Mouse (Mus musculus) kidney, embryonic 14.5 days (tissue): ENCODE results near the gene Ppp3ca. TPM values are rescaled to one million over a fixed set of nuclear protein-coding genes. Genes with fewer than 3 reads are reported as not detected.

Experiments
- ATAC-seq: fragments of 200-750 bp; cut with Nextera tagmentation; 2 replicates; pipeline ENCODE4 v1.8.0; 2017; ENCODE audit warnings: moderate number of reproducible peaks, mild to moderate bottlenecking, moderate TSS enrichment, moderate library complexity; ENCODE audit not compliant: low FRiP score, low TSS enrichment
- H3K27ac ChIP-seq: fragments of 300-500 bp; sonication (generic); 2 replicates; pipeline ENCODE4 v1.5.1; 2014; ENCODE audit warnings: low read depth, mild to moderate bottlenecking, low read length, moderate library complexity, mixed read lengths
- H3K27me3 ChIP-seq: fragments of 300-500 bp; sonication (generic); 2 replicates; pipeline ENCODE4 v1.6.1; 2014; ENCODE audit warnings: mild to moderate bottlenecking, low read length; ENCODE audit not compliant: control insufficient read depth, insufficient read depth
- H3K36me3 ChIP-seq: fragments of 300-500 bp; sonication (generic); 2 replicates; pipeline ENCODE4 v1.6.1; 2014; ENCODE audit warnings: low read length, mixed read lengths; ENCODE audit not compliant: control insufficient read depth, insufficient read depth
- H3K4me1 ChIP-seq: fragments of 300-500 bp; sonication (generic); 2 replicates; pipeline ENCODE4 v1.6.1; 2014; ENCODE audit warnings: low read length, mixed read lengths; ENCODE audit not compliant: control insufficient read depth, insufficient read depth
- H3K4me2 ChIP-seq: fragments of 300-500 bp; sonication (generic); replicated peaks from 2 replicates; pipeline ENCODE4 v1.6.1; 2014; ENCODE audit warnings: low read depth, mild to moderate bottlenecking, low read length
- H3K4me3 ChIP-seq: fragments of 300-500 bp; sonication (generic); 2 replicates; pipeline ENCODE4 v1.5.1; 2014; ENCODE audit warnings: mild to moderate bottlenecking, low read length
- H3K9ac ChIP-seq: fragments of 300-500 bp; sonication (generic); 2 replicates; pipeline ENCODE4 v1.6.1; 2014; ENCODE audit warnings: low read depth, mild to moderate bottlenecking, low read length, moderate library complexity
- H3K9me3 ChIP-seq: fragments of 300-500 bp; sonication (generic); 2 replicates; pipeline ENCODE4 v1.6.1; 2016; ENCODE audit warnings: low read length; ENCODE audit not compliant: control insufficient read depth
- WGBS: fragments of 180-500 bp; shearing (Covaris S2); extraction: QIAGEN DNeasy Blood & Tissue Kit; methylation state at CpG from one replicate; pipeline ENCODE4 v1.1.7; 2014; 5-methylcytosine and 5-hydroxymethylcytosine counted together
- polyA plus RNA-seq: library from polyadenylated mRNA; unstranded; fragments of >200 nt; fragmentation: Nextera tagmentation; extraction: Ambion mirVana; gene quantifications from 2 replicates; pipeline ENCODE4 v1.2.1, GENCODE M21; 2014

Gene Ppp3ca
- polyA plus RNA-seq, 1 experiment from 2014 or later, result 76.7 TPM

DNA sequence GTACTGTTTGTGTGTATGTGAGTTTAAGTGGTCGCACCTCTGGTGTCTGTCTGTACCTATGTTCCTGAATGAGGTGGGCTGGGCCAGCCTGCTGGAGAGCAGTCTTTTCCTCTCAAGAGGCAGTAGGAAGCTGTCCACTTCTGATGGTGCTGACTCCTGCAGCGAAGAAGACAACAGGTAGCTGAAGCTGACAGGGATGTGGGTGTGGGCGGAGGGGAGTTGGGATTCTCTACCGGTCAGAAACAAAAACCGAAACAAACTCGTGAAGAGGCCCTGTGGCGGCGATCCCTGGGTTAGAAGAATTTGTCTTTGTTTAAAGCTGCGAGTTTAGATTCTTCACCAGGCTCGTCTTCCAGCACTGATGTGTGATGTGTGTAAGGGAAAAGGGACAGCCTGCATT, 60.1 kb downstream of the Ppp3ca start:
- Histone ChIP-seq H3K9ac (no peak overlapping the region), H3K27ac (no peak overlapping the region), H3K4me3 (no peak overlapping the region), H3K27me3 (no peaks in the 10 kb centered on the region), H3K4me2 (no peak overlapping the region), H3K9me3 (peaks cover 5% of the 10 kb centered on the region), H3K4me1 (no peaks in the 10 kb centered on the region), H3K36me3 (no peaks in the 10 kb centered on the region)
- ATAC-seq, result no peak
- WGBS, result 64% methylated on average over 10 of the region's 10 CpGs

DNA sequence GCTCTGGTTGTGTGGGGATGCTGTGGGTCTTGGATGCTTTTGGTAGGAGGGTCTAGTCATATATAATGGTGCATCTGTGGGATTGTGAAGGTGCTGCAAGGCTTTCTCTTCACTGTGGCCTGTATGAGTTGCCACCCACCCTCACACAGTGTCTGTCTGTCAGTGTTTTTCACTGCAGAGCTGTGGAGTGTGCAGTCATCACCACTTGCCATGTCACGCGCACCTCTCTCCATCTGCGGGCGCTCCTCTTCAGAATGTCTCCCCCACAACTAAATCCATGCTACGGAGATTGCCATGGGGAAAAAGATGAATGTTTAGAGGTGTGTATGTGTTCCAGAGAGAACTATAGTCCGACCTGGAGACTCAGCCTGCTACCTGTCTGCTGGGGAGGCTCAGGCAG, 61.7 kb downstream of the Ppp3ca start:
- no peaks in the 10 kb centered on the region for H3K36me3 ChIP-seq
- H3K4me1 ChIP-seq, result no peaks in the 10 kb centered on the region
- no peak overlapping the region for H3K27ac ChIP-seq
- no peaks in the 10 kb centered on the region for H3K27me3 ChIP-seq
- H3K9ac ChIP-seq, result no peak overlapping the region
- H3K4me2 ChIP-seq, result no peak overlapping the region
- 95% methylated on average over 6 of the region's 6 CpGs for WGBS
- no peak for ATAC-seq
- H3K9me3 ChIP-seq, result peaks cover under 1% of the 10 kb centered on the region; the same call in 1 of the 2 replicates
- H3K4me3 ChIP-seq, result no peak overlapping the region

DNA sequence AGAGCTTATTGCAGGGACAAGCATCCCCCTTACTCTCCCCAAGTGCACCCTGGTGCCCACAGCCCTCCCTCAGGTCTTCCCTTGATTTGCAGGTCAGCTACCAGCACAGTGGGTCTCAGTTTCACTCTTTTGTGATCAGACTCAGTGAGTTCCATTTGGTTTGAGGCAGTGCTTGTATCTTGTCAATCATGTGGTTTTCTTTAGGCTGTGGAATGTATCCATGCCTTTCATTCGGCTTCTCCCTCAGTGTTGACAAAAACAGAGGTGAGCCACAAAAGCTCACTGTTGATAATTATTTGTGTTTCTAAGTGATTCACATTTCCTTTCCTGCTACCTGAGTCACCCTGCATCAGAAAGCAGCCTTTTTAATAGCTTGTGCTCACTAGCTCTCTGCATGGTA, 66.1 kb downstream of the Ppp3ca start:
- Histone ChIP-seq H3K4me1 (no peaks in the 10 kb centered on the region), H3K4me3 (no peak overlapping the region), H3K9me3 (no peaks in the 10 kb centered on the region), H3K36me3 (no peaks in the 10 kb centered on the region), H3K4me2 (no peak overlapping the region), H3K9ac (no peak overlapping the region), H3K27ac (no peak overlapping the region), H3K27me3 (no peaks in the 10 kb centered on the region)
- WGBS, result 64% methylated on average over 1 of the region's 1 CpGs
- no peak for ATAC-seq

DNA sequence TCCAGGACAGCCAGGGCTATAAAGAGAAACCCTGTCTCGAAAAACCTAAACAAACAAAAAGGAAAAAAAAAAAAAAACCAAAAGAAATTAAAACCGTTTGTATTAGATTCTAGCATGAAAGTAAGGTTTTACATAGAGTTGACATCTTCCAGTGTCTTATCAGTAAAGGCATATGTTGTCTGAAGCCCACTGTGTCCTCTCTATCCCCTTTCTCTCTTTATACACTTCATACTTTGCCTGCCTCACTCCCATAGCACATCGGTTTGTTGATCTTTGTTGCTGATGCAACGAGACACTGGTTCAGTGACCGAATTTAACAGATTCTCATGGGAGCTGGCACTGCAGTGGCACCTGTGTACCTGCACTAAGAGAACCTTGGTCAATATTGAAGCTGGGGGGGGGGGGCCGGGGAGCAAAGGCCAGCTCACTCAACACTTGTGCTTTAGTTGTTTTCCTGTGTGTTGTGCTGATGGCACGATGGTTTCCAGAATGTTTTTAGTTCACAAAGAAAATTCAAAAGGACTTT, 66.9 kb downstream of the Ppp3ca start:
- WGBS, result 81% methylated on average over 7 of the region's 7 CpGs
- H3K27me3 ChIP-seq, result no peaks in the 10 kb centered on the region
- H3K36me3 ChIP-seq, result no peaks in the 10 kb centered on the region
- H3K9me3 ChIP-seq, result no peaks in the 10 kb centered on the region
- H3K4me2 ChIP-seq, result no peak overlapping the region
- no peak for ATAC-seq
- no peaks in the 10 kb centered on the region for H3K4me1 ChIP-seq
- H3K4me3 ChIP-seq, result no peak overlapping the region
- H3K27ac ChIP-seq, result no peak overlapping the region
- no peak overlapping the region for H3K9ac ChIP-seq

DNA sequence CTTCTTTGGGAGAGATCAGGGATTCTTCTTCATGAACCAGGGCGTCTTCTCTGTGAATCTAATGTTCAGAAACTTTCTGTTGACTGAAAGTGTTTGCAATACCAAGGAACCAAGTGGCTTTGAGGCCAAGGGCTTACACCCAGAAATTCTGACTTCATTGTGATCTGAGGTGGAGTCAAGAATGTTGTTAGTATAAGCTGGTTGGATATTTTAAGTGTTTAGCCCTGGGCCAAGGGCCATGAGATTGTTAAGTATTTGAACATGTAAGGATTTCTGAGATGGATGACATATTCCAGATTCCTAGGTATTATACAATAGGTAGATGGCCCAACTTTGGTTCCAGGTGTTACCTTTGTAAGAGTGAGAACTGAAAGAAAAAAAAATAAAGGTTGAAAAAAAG, 68.5 kb downstream of the Ppp3ca start:
- Histone ChIP-seq H3K27ac (no peak overlapping the region), H3K36me3 (no peaks in the 10 kb centered on the region), H3K9me3 (no peaks in the 10 kb centered on the region), H3K27me3 (no peaks in the 10 kb centered on the region), H3K4me3 (no peak overlapping the region), H3K4me2 (no peak overlapping the region), H3K9ac (no peak overlapping the region), H3K4me1 (no peaks in the 10 kb centered on the region)
- WGBS, result 100% methylated on average over 1 of the region's 1 CpGs
- no peak for ATAC-seq

DNA sequence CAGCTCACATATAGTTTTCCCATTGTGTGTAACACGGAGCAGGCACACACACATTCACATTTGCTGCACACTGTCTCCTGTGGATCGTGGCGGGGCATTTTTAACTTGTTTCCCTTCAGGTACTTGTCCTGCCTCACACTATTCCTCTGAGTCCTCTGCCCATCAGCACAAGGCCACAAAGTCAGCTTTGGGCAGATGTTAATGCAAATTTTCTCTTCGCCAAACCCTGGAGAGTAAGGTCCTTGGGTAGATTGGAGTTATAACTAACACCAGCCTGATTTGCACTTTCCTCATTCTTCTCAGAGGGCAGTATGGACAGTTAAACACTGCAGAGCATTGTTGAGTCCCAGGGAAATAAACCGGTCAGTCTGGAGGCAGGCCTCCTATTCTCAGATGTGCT, 69.0 kb downstream of the Ppp3ca start:
- H3K4me1 ChIP-seq, result no peaks in the 10 kb centered on the region
- ATAC-seq, result no peak
- H3K4me2 ChIP-seq, result no peak overlapping the region
- H3K36me3 ChIP-seq, result no peaks in the 10 kb centered on the region
- H3K4me3 ChIP-seq, result no peak overlapping the region
- H3K9me3 ChIP-seq, result no peaks in the 10 kb centered on the region
- H3K9ac ChIP-seq, result no peak overlapping the region
- no peak overlapping the region for H3K27ac ChIP-seq
- H3K27me3 ChIP-seq, result no peaks in the 10 kb centered on the region
- 93% methylated on average over 5 of the region's 5 CpGs for WGBS

DNA sequence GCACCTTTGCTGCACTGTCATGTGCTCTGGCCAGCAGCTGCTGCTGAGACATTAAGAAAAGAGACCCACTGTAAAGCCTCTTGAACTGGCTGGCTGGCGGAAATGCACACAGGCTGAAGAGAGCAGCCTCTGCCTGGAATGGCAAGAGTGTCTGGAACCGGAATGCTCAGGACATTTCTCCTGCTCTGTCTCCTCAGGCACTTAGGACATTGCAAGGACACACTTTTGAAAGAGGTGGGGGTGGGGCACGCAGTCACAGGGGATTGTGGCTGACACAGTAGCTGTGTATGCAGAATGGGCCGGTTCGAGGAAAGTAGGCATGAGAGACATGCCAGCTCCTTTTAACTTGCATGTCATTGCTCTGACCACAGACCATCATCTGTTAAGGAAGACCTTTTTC, 71.7 kb downstream of the Ppp3ca start:
- WGBS, result 79% methylated on average over 5 of the region's 5 CpGs
- Histone ChIP-seq H3K36me3 (no peaks in the 10 kb centered on the region), H3K4me1 (no peaks in the 10 kb centered on the region), H3K9me3 (no peaks in the 10 kb centered on the region), H3K9ac (no peak overlapping the region), H3K4me2 (no peak overlapping the region), H3K27me3 (no peaks in the 10 kb centered on the region), H3K4me3 (no peak overlapping the region), H3K27ac (no peak overlapping the region)
- no peak for ATAC-seq

DNA sequence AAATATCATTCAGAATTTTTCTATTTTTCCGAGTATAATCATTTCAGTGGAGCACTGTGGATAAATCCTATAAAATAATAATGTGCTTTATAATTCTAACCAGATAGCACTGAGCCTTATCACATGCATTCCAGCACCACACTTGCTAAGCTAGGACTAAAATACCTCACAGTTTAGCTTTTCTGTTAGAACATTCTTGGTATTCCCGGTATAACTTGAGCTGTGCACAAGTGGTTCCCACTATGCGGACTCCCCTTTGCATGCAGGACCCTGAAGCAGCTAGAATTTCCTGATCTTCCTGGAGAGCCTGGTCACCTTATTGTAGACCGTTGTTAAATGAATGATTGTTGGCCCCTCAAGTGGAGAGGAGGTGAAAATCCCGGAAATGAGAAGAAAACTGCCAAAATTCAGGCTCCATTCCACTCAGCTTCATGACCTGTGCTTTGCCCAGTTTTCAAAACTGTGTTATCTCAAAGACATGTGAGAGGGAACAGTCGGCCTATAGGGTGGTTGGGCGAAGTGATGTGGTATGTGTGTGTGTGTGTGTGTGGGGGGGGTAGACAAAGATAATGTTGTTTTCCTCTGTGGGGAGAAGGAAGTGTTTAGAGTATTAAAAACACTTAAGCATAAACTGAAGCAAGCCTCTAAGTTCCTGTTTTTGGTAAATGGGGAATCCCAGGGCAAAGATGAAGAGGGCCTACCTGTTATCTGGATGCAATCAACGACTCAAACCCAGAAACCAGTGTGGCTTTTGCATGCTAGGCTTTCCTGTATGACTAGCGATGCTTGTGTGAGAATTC, 72.5 kb downstream of the Ppp3ca start:
- Histone ChIP-seq H3K4me2 (no peak overlapping the region), H3K9me3 (no peaks in the 10 kb centered on the region), H3K27me3 (no peaks in the 10 kb centered on the region), H3K4me3 (no peak overlapping the region), H3K27ac (no peak overlapping the region), H3K36me3 (no peaks in the 10 kb centered on the region), H3K4me1 (no peaks in the 10 kb centered on the region), H3K9ac (no peak overlapping the region)
- no peak for ATAC-seq
- WGBS, result 84% methylated on average over 9 of the region's 9 CpGs

DNA sequence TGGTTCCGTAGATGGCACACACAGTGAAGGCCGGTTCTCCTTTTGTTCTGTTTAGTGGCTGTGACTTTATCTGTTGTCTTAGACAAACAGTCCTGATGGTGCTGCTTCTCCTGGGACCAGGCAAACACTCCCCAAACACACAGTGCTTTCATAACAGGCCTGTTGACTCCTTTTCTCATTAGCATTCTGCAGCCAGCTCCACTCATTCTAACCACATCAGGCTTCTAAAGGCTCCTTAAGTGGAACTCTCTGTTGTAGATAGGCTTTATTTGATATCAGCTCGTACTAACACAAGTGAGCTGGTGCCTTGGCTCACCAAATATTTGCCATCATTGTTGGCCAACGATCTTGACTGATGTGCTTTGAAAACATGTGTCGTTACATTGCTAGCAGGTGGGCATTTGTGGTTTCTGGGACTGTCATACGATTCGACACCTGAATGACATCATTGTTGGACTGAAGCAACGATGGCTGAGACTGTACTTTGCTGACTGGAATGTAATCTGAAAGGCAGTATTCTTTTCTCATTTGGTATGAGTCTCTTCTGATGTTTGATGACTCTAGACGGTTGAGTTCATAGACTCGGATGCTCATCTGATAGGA, 74.5 kb downstream of the Ppp3ca start:
- H3K4me2 ChIP-seq, result no peak overlapping the region
- no peaks in the 10 kb centered on the region for H3K4me1 ChIP-seq
- H3K27ac ChIP-seq, result no peak overlapping the region
- no peak for ATAC-seq
- H3K9ac ChIP-seq, result no peak overlapping the region
- WGBS, result 90% methylated on average over 10 of the region's 10 CpGs
- no peaks in the 10 kb centered on the region for H3K9me3 ChIP-seq
- H3K36me3 ChIP-seq, result no peaks in the 10 kb centered on the region
- no peaks in the 10 kb centered on the region for H3K27me3 ChIP-seq
- no peak overlapping the region for H3K4me3 ChIP-seq
